Mouse (Mus musculus): ENCODE results near the gene Tnfrsf14.

Gene Tnfrsf14

DNA sequence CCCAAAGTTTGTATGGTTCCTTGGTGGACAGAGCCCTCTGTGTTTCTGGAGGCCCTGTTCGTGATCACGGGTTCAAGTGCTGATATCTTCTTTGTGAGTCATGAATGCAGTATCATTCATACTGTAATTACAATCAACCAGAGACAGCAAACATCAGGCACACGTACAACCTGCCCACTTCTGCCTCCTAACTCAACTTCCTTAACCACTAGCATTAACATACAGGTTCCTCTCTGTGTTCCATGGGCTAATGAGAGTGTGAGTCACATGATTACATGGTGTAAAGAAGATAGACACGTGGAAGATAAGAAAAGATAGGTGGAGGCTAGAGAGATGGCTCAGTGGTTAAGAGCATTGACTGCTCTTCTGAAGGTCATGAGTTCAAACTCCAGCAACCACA lies 11.7 kb downstream of the Tnfrsf14 start:
- DNase-seq (ENCODE audit: low read depth, low spot score) = no peak

DNA sequence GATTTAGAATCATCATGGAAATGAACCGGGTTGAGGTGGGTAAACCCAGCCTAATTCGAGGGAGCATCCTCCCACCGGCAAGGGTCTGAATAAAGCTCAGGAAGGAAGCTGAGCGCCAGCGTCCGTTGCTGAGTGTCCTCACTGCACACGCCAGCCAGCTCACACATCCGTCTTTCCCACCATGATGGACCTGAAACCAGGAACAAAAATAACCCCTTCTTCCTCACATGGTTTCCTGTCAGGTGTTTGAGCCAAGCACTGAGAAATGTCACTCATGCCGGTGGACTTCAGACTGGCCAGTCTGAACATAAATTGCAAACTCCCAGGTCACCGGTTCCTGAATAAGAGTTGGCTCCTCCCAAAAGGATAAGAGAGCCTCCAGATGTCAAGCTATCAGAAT lies 13.1 kb downstream of the Tnfrsf14 start:
- DNase-seq (ENCODE audit: low read depth, low spot score) = no peak

- no peak for DNase-seq (ENCODE audit: low read depth, low spot score)
Observed at GRCm38 (mm10) chr4:154914707-154915106, 13.7 kb downstream of the Tnfrsf14 start.

- DNase-seq (ENCODE audit: low read depth, low spot score) = no peak
Observed at GRCm38 (mm10) chr4:154914252-154914651, 14.1 kb downstream of the Tnfrsf14 start.

- no peak for DNase-seq (ENCODE audit: low read depth, low spot score)
Observed at GRCm38 (mm10) chr4:154913845-154914244, 14.5 kb downstream of the Tnfrsf14 start.

DNA sequence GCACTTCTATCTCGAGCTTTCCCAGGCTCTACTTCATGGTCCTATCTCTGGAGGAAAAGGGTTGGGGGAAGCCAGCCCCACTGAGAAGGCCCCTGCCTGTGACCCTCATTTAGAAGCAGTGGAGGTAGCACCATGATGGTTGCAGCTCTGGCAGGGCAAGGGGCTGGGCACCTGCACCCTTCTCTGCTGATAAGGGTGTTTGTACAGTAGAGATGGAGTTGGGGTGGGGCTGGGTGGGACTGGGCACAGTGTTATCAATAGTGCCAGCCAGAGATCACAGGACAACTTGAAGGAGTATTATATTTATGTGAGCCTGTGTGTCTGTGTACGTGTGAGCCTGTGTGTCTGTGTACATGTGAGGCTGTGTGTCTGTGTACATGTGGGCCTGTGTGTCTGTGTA lies 16.7 kb downstream of the Tnfrsf14 start:
- DNase-seq (ENCODE audit: low read depth, low spot score) = no peak

- no peak for DNase-seq (ENCODE audit: low read depth, low spot score)
Observed at GRCm38 (mm10) chr4:154910606-154911522, 17.5 kb downstream of the Tnfrsf14 start.

- DNase-seq (ENCODE audit: low read depth, low spot score) = no peak
Observed at GRCm38 (mm10) chr4:154908490-154908889, 19.9 kb downstream of the Tnfrsf14 start.

- DNase-seq (ENCODE audit: low read depth, low spot score) = peak; percentile 80
Observed at GRCm38 (mm10) chr4:154907833-154908232, 20.5 kb downstream of the Tnfrsf14 start.

DNA sequence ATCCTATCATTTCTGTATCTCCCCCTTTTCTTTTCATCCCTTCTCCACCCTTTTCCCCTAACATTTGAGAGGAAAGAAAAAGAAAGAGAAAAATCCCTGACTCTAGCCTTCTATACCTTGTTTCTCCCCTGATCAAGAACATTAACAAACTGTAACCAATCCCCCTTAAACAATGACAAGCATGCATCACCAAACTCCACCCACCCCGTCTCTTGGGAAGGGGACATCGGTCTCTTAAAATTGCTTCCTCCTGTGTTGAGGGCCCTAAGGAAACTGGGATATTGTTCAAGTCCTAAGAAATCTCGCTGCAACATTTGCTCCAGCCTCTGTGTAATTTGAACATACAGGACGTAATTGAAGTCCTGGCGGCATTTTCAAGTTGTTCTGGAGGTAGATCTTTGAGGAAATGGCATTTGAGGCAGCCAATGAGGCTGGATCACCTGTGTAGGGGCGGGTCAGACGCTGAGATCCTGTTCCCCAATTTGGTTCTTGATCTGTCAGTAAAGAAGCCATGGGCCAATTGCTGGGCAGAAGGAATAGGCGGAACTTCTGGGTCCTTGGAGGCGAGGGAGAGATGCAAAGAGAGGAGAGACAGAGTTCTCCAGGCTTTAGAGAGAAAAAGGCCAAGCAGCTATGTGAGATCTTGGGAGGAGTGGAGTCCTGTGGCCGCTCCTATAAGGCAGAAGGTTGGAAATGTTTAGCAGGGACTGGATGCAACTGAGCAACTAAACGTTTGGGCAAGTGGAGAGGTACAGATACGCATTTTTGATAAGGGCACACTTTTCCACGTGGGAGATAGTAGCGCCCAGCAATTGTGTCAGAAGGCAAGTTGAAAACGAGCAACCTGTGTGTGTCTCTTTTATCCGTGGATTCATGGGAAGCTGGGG lies 23.9 kb downstream of the Tnfrsf14 start:
- peak; percentile 94 for DNase-seq (ENCODE audit: low read depth, low spot score)

DNA sequence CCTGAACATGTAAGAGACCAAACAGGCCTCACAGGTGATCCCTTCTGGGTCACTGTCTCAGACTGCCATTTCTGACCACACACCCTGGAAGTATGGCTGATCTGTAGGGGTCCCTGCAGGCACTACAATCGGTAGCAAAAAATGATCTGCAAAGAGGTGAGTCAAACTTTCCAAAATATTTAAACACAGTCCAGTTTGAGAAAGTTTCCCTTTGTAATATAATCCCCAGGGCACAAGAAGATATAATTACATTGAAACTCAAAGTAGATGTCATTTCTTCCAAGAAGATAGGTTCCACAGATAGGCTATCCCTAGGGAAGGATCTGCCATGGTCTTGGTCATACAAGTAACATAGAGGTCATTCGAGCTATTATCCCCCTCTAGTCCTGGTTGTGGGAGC lies 26.0 kb downstream of the Tnfrsf14 start:
- no peak for DNase-seq (ENCODE audit: low read depth, low spot score)

GRCm38 (mm10) chr4:154898506-154899446 lies 29.6 kb downstream of the Tnfrsf14 start, which contains the start of gene Fam213b:
TSS of gene Fam213b (minus strand) at chr4:154899135.
- peak; percentile 97 for DNase-seq (ENCODE audit: low read depth, low spot score)

DNA sequence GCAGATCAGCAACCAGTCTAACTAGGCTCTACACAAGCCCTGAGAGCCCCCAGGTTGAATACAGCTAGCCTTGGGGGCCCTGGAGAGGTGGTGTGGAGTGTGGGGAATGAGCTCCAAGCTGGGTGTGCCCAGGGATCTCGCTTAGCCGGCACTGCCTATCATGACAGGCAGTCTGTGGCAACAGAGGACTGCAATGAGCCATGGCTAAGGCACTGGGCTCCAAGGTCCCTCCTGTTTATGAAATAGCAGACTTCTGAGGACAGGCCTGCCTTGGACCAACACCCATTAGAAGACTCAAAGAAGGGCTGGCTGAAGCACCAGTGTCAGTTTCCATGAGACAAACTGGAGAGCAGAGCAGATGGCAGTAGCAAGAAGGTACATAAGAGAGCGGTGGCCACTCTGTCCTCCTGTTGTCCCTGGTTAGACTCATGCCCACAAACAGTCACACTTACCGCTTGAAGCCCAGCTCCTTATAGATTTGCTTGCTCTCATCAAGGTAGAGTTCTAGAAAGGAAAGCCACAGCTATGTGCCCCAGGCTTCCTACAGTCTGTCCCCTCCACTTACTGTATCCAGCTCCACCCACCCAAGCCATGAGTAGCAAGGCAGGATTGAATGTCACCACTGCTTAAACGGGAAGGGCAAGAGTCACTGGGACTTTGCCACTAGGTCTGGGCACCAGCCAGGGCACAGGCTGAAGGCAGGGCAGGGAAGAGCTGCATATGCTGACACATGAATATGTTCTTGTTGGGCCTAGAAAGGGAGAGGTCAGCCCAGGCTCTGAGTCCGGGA lies 30.5 kb downstream of the Tnfrsf14 start:
- DNase-seq (ENCODE audit: low read depth, low spot score) = no peak

DNA sequence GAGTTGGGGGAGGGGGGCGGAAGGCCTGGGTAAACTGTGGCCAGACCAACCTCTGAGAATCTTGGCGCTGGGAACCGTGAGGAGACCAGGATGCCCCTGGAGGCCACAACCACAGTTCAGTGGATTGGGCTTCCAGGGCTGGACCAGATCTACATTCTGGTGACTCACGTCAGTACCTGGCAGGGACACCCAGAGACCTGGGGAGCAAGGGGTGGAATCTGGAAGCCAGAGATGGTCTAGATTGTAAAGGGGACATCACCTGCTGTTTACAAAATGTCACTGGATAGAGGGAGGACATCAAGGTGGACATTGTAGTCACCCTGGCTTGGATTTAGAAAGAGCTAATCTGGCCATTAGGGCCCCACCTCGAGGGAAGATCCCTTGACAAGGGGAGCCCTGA lies 32.8 kb downstream of the Tnfrsf14 start:
- no peak for DNase-seq (ENCODE audit: low read depth, low spot score)

DNA sequence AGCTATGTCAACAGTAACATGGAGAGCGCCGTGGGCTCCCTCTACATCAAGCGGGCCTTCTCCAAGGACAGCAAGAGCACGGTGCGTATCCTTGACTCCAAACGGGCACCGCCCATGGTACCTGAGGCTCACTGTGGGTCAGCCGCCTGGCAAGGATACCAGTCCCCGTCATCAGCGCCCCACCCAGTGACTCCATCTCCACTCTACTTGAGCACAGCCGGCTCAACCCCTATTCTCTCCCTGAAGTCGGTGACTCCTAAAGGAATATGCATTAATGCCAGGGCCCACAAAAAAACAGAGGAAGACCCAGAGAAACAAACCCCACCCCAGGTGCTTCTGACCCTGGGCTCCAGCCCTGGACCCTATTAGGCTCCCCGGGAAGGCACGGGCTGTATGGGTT lies 37.5 kb downstream of the Tnfrsf14 start:
- no peak for DNase-seq (ENCODE audit: low read depth, low spot score)

DNA sequence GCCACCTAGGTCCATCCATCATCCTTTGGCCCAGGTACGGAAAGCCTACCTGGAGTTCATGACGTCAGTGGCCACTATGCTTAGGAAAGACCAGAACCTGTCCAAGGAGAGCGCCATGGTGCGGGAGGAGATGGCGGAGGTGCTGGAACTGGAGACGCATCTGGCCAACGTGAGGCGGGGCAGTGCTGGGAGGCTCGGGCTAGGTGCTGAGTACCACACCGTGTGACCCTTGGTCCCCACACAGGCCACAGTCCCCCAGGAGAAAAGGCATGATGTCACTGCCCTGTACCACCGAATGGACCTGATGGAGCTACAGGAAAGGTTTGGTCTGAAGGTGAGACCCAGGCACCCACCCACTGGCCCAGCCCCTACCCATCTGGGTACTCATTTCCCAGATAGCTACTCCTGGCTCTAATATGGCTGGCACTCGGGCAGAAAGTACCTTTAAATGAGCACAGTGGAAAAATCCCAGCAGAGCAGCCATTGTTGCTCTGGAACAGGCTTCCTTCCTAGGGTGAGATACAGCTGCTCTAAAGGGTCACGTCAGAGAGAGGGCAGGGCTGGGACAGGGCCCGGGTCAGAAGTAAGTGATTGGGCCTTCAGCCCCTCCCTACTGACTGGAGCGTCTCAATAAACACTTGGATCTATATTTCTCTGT lies 40.6 kb downstream of the Tnfrsf14 start:
- no peak for DNase-seq (ENCODE audit: low read depth, low spot score)

GRCm38 (mm10) chr4:154886876-154887592 lies 41.3 kb downstream of the Tnfrsf14 start:
- DNase-seq (ENCODE audit: low read depth, low spot score) = no peak

DNA sequence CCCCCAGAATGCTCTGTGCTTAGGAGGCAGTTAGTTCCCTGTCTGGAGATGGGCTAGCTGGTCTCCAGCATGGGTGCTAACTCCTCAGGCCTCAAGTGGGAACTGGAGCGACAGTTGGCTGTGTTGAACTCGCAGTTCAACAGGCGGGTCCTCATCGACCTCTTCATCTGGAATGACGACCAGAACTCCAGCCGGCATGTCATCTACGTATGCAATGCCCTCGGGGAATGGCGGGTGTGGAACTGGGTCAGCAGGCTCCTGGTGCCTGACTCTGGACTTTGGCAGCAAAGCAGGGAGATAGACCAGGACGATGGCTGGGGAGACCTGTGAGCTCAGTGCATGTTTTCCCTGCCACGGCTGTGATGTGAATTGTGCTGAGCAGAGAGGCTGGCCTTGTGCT lies 42.9 kb downstream of the Tnfrsf14 start:
- DNase-seq (ENCODE audit: low read depth, low spot score) = no peak

- DNase-seq (ENCODE audit: low read depth, low spot score) = peak; percentile 60
Observed at GRCm38 (mm10) chr4:154882014-154882659, 46.2 kb downstream of the Tnfrsf14 start.
